Mouse (Mus musculus) brown adipose tissue, adult 24 weeks (tissue): ENCODE measurements around the gene Ngfr. TPM values are rescaled to one million over a fixed set of nuclear protein-coding genes. Genes with fewer than 3 reads are reported as not detected.
A peak's percentile ranks its signal among the peaks of the same experiment; 100 is the strongest.
"Not testable (repeated sequence)": the region's sequence is repeated elsewhere in the genome, so short reads cannot be mapped to it uniquely, and the experiment has no call there.

Experiments
- H3K27ac ChIP-seq: fragments of 200-500 bp; replicated peaks from 2 replicates; pipeline ENCODE4 v1.5.1; 2012; ENCODE audit warnings: low read depth, mild to moderate bottlenecking, low read length
- H3K4me1 ChIP-seq: fragments of 200-500 bp; 2 replicates; pipeline ENCODE4 v1.6.1; 2012; ENCODE audit warnings: low read length, mixed read lengths; ENCODE audit not compliant: control insufficient read depth, insufficient read depth, insufficient read length
- H3K4me3 ChIP-seq: fragments of 200-500 bp; 2 replicates; pipeline ENCODE4 v1.5.1; 2012; ENCODE audit warnings: low read depth, mild to moderate bottlenecking, low read length, moderate library complexity; ENCODE audit not compliant: insufficient read depth
- polyA plus RNA-seq: library from polyadenylated mRNA; stranded (reverse); fragments of >200 nt; gene quantifications from 2 replicates; pipeline ENCODE4 v1.2.4, GENCODE M21; 2012; ENCODE audit not compliant: missing spikeins, insufficient read depth, insufficient read length

Ngfr gene
- polyA plus RNA-seq, 1 experiment: 0.67 TPM

GRCm38 (mm10) chr11:95609924-95610323 is 22.4 kb upstream of the Ngfr start:
- no peak overlapping the region for H3K4me3 ChIP-seq
- no peak overlapping the region for H3K27ac ChIP-seq
- no peaks in the 10 kb centered on the region for H3K4me1 ChIP-seq

- not testable (repeated sequence) for H3K27ac ChIP-seq, H3K4me3 ChIP-seq, H3K4me1 ChIP-seq
These were observed 19.8 kb upstream of the Ngfr start for GRCm38 (mm10) chr11:95607286-95607685.

- Histone ChIP-seq H3K27ac (no peak overlapping the region), H3K4me1 (no peaks in the 10 kb centered on the region)
These were observed 10.9 kb upstream of the Ngfr start for GRCm38 (mm10) chr11:95598214-95599062.

DNA sequence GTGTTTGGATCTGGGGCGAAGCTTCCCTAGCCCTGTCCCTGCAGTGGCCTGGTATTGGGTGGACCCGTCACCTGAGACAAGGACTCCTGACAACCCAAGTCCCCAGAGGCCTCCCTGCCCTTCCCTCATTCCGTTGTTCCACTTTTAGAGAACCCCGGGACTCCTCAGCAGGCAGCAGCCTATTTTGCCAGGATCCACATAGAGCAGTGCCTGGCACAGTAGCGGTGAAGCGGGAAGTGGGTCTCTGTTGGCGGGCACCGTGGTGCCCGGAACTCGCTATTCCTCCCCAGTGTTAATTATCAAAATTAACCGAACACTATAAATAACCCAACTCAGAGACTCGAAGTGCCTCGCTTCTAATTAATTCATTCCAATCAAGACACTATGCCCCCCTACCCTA is 10.2 kb upstream of the Ngfr start:
- Histone ChIP-seq H3K4me3 (no peak overlapping the region), H3K27ac (no peak overlapping the region), H3K4me1 (no peaks in the 10 kb centered on the region)

More at GRCm38 (mm10) chr11:95598214-95599062, 10.9 kb upstream of the Ngfr start:
- H3K4me3 ChIP-seq: no peak overlapping the region

GRCm38 (mm10) chr11:95596704-95597103 is 9.2 kb upstream of the Ngfr start:
- Histone ChIP-seq H3K4me3 (no peak overlapping the region), H3K27ac (no peak overlapping the region), H3K4me1 (no peaks in the 10 kb centered on the region)

GRCm38 (mm10) chr11:95596150-95596515 is 8.6 kb upstream of the Ngfr start:
- no peak overlapping the region for H3K27ac ChIP-seq
- H3K4me3 ChIP-seq: no peak overlapping the region
- H3K4me1 ChIP-seq: no peaks in the 10 kb centered on the region

DNA sequence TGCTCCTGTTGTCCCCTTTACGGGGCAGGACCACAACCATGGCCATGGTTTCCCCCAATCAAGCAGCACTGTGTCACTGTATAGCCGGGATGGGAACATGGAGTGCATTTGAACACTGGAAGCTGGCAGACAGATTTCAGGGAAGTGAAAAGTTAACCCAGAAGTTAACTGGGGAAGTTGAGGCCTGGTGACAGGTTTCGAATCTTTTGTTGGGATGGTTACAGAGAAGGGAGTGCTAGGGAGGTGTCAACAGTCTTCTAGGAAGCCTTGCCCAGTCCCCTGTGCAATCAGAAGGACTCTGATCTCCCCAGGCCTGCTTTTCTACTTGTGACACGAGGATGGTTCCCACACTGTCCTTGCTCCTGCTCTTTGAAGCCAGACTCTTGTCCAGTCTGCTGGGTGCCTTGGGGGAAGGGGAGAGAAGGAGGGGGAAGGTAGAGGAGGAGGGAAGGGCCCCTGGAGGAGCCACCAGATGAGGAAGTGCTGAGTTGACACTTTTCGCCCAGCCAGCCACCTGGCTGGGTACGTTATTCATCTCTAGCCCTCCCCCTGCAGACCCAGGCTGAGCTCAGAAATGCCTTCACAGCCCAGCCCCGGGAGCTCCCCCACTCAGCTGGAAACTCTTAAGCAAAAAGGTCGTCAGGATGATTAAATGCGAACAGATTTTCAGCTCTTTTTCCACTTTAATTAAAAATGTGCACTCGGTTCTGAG is 8.1 kb upstream of the Ngfr start:
- H3K4me1 ChIP-seq: no peaks in the 10 kb centered on the region
- no peak overlapping the region for H3K27ac ChIP-seq
- no peak overlapping the region for H3K4me3 ChIP-seq

- Histone ChIP-seq H3K4me3 (no peak overlapping the region), H3K4me1 (no peaks in the 10 kb centered on the region), H3K27ac (no peak overlapping the region)
These were observed 7.2 kb upstream of the Ngfr start for GRCm38 (mm10) chr11:95594686-95595212.

DNA sequence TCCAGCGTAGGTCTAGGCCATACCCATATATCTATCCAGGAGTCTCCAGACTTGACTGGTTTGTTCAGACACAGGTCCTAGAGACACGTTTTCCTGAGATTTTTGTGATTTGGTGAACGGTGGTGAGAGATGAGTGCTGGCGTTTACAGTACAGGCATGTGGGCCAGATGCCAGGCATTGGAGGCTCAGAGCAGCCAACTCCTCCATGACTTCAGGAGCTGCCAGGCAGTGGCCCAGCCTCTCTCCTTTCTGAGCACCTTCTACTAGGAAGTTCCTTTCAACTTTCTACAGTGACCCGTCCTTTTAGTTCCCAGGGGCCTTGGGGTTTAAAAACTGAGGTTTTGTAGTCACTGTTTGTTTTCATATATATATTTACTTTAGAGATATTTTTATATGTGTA is 6.0 kb upstream of the Ngfr start:
- H3K27ac ChIP-seq: no peak overlapping the region
- H3K4me3 ChIP-seq: no peak overlapping the region
- no peaks in the 10 kb centered on the region for H3K4me1 ChIP-seq

DNA sequence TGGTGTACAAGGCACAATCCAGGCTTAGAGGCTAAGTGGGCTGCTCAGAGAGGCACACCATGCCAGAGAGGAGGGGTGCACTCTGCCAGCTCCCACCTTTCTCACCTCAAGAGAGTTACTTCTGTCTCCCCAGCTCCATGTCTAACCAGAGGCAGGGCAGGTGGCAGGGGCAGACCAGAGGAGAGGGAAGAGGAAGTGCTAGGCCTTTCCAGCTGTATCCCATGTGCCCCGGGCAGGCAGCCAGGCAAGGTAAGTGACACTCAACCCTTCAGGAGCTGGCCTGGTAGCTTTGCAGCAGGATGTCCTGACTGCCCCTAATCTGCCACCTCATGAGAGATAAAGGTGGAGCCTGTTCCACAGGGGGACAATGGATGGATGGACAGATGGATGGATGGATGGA is 5.2 kb upstream of the Ngfr start:
- Histone ChIP-seq H3K4me3 (no peak overlapping the region), H3K4me1 (no peaks in the 10 kb centered on the region), H3K27ac (no peak overlapping the region)

- Histone ChIP-seq H3K4me3 (no peak overlapping the region), H3K27ac (no peak overlapping the region), H3K4me1 (no peaks in the 10 kb centered on the region)
These were observed 1.7 kb upstream of the Ngfr start for GRCm38 (mm10) chr11:95589195-95589594.

GRCm38 (mm10) chr11:95586751-95587422 is 648 bp downstream of the Ngfr start:
- Histone ChIP-seq H3K4me3 (peak overlapping the region; percentile 44), H3K4me1 (no peaks in the 10 kb centered on the region), H3K27ac (no peak overlapping the region)

DNA sequence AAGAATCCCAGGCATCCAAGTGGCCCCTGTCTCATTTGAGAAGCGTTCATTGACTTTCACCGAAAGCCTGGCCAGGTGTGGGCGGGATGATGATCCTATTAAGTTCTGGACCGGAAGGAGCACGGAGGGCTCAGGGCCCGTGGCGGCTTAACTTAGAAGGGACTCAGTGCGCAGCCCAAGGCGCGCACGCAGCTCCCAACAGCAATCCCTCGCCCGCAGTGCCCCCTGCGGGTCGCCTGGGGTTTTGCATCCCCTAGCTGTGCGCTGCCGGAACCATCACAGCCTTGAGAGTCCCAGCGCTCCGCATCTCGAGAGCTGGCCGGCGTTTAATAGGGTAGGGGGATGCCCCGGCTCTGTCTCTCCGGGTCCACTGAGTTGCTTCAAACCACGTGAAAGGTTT is 1.4 kb downstream of the Ngfr start:
- Histone ChIP-seq H3K4me3 (peak overlapping the region; percentile 44), H3K27ac (no peak overlapping the region), H3K4me1 (no peaks in the 10 kb centered on the region)

DNA sequence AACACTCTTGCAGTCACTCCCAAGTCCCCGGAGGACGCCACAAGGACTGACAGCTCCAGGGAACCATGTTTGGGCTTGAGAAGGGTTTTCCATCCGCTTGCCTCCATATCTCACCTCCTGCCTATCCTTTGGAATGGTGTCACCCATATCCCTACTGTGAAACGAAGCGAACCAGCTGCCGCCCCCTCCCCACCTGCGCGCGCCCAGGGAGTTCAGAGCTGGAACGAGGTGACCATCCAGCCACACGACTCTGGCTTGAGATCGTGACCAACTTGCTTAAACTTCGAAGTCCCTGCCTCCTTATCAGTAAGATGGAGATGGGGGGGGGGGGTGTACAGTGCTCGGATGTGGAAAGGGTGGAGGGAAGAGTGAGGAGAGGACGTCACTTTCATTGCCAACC is 1.9 kb downstream of the Ngfr start:
- H3K27ac ChIP-seq: no peak overlapping the region
- H3K4me3 ChIP-seq: 0 out of 2 replicates have a peak overlapping the region, but pooled peaks have one; percentile 17
- H3K4me1 ChIP-seq: no peaks in the 10 kb centered on the region

DNA sequence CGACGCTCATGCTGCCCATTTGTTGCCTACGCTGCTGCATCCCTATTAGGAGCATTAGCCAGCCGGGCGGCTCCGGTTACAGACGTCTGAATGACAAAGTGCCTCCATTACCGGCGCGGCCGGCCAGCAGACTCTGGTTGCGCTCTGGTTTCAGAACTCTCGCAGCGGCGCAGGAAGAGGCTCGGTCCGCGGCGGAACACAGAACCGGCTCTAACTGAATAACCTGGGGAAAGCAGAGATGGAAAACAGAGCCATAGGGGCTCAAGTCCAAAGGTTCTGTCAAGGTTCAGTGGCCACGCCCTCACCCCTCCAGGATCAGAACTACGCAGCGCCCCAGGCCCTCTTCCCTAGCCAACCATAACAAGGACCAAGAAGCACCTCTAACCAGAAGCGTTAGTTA is 2.3 kb downstream of the Ngfr start:
- H3K27ac ChIP-seq: no peak overlapping the region
- peak overlapping the region; percentile 16; the same call in 1 of the 2 replicates for H3K4me3 ChIP-seq

More for the DNA sequence above, 2.3 kb downstream of the Ngfr start:
- H3K4me1 ChIP-seq: no peaks in the 10 kb centered on the region
